Mouse (Mus musculus) ES-Bruce4 (cell line): ENCODE data around the gene Fbxw11. TPM values are rescaled to one million over a fixed set of nuclear protein-coding genes. Genes with fewer than 3 reads are reported as not detected.
"Not testable (repeated sequence)": the region's sequence is repeated elsewhere in the genome, so short reads cannot be mapped to it uniquely, and the experiment has no call there.

Experiments
- H3K27ac ChIP-seq: 2 replicates; pipeline ENCODE4 v1.5.1; 2012; ENCODE audit warnings: low read length, inconsistent platforms; ENCODE audit not compliant: insufficient read depth
- H3K27me3 ChIP-seq: 2 replicates; pipeline ENCODE4 v1.6.1; 2012; ENCODE audit warnings: mild to moderate bottlenecking, low read length, inconsistent platforms; ENCODE audit not compliant: control insufficient read depth, poor library complexity, insufficient read depth, severe bottlenecking
- H3K36me3 ChIP-seq: 2 replicates; pipeline ENCODE4 v1.6.1; 2012; ENCODE audit warnings: inconsistent platforms, mild to moderate bottlenecking, low read length, moderate library complexity; ENCODE audit not compliant: control insufficient read depth, poor library complexity, insufficient read depth, severe bottlenecking
- H3K4me1 ChIP-seq: one replicate; pipeline ENCODE4 v1.8.1; 2011; ENCODE audit warnings: low read length; ENCODE audit not compliant: control insufficient read depth, insufficient read depth
- H3K4me3 ChIP-seq: 2 replicates; pipeline ENCODE4 v1.5.1; 2011; ENCODE audit warnings: low read depth, mild to moderate bottlenecking, low read length
- H3K9ac ChIP-seq: 2 replicates; pipeline ENCODE4 v1.6.1; 2012; ENCODE audit warnings: low read depth, mild to moderate bottlenecking, inconsistent platforms; ENCODE audit not compliant: poor library complexity, severe bottlenecking
- H3K9me3 ChIP-seq: replicated peaks from 2 replicates; pipeline ENCODE4 v1.6.1; 2012; ENCODE audit warnings: mild to moderate bottlenecking, low read length, inconsistent platforms; ENCODE audit not compliant: control insufficient read depth, poor library complexity, insufficient read depth, severe bottlenecking
- CTCF ChIP-seq: IDR thresholded peaks from one replicate; pipeline ENCODE4 v1.8.1; 2011; ENCODE audit warnings: low read depth, low read length
- EP300 ChIP-seq: IDR thresholded peaks from 2 replicates; pipeline ENCODE4 v1.6.1; 2011; ENCODE audit warnings: low read depth, low read length; ENCODE audit not compliant: insufficient read depth
- POLR2A ChIP-seq: IDR thresholded peaks from one replicate; pipeline ENCODE4 v1.8.1; 2011; ENCODE audit warnings: low read length; ENCODE audit not compliant: insufficient read depth
- polyA plus RNA-seq: library from polyadenylated mRNA; stranded (reverse); fragments of >200 nt; gene quantifications from 2 replicates; pipeline ENCODE4 v1.2.4, GENCODE M21; 2011; ENCODE audit warnings: low read depth; ENCODE audit not compliant: missing spikeins, insufficient read depth, insufficient read length

Fbxw11 gene
- polyA plus RNA-seq, 1 experiment = 59.6 TPM

GRCm38 (mm10) chr11:32692834-32693233 lies 50.3 kb downstream of the Fbxw11 start:
- Histone ChIP-seq H3K4me1 (peaks cover 2% of the 10 kb centered on the region), H3K36me3 (no peaks in the 10 kb centered on the region), H3K9ac (no peak overlapping the region), H3K9me3 (no peaks in the 10 kb centered on the region), H3K4me3 (no peak overlapping the region), H3K27ac (no peak overlapping the region), H3K27me3 (no peaks in the 10 kb centered on the region)
- no peak for TF ChIP-seq CTCF

- no peak overlapping the region for H3K4me3 ChIP-seq
- no peaks in the 10 kb centered on the region for H3K27me3 ChIP-seq
- no peaks in the 10 kb centered on the region for H3K36me3 ChIP-seq
- no peaks in the 10 kb centered on the region for H3K9me3 ChIP-seq
- H3K27ac ChIP-seq = no peak overlapping the region
- no peak overlapping the region for H3K9ac ChIP-seq
- TF ChIP-seq EP300 = no peak
- TF ChIP-seq CTCF = no peak
- TF ChIP-seq POLR2A = no peak
- H3K4me1 ChIP-seq = peaks cover 2% of the 10 kb centered on the region
These were observed 51.1 kb downstream of the Fbxw11 start for GRCm38 (mm10) chr11:32693431-32694141.

GRCm38 (mm10) chr11:32694322-32695003 lies 51.9 kb downstream of the Fbxw11 start:
- not testable (repeated sequence) for H3K9ac ChIP-seq, H3K27ac ChIP-seq, H3K9me3 ChIP-seq, H3K4me3 ChIP-seq, H3K27me3 ChIP-seq, H3K4me1 ChIP-seq, H3K36me3 ChIP-seq

- Histone ChIP-seq H3K4me1 (peaks cover 2% of the 10 kb centered on the region), H3K9ac (no peak overlapping the region)
These were observed 54.0 kb downstream of the Fbxw11 start for GRCm38 (mm10) chr11:32696446-32697090.

GRCm38 (mm10) chr11:32697695-32698094 lies 55.2 kb downstream of the Fbxw11 start:
- H3K27me3 ChIP-seq = no peaks in the 10 kb centered on the region
- no peak overlapping the region for H3K4me3 ChIP-seq
- no peak overlapping the region for H3K9ac ChIP-seq
- peaks cover 2% of the 10 kb centered on the region for H3K4me1 ChIP-seq
- no peaks in the 10 kb centered on the region for H3K36me3 ChIP-seq
- no peak for TF ChIP-seq EP300
- TF ChIP-seq CTCF = no peak
- no peak for TF ChIP-seq POLR2A
- H3K27ac ChIP-seq = no peak overlapping the region
- no peaks in the 10 kb centered on the region for H3K9me3 ChIP-seq

More at GRCm38 (mm10) chr11:32696446-32697090, 54.0 kb downstream of the Fbxw11 start:
- Histone ChIP-seq H3K4me3 (no peak overlapping the region), H3K9me3 (no peaks in the 10 kb centered on the region), H3K36me3 (no peaks in the 10 kb centered on the region), H3K27ac (no peak overlapping the region), H3K27me3 (no peaks in the 10 kb centered on the region)
- TF ChIP-seq CTCF = no peak
- no peak for TF ChIP-seq EP300
- TF ChIP-seq POLR2A = no peak

- H3K36me3 ChIP-seq = no peaks in the 10 kb centered on the region
- H3K4me1 ChIP-seq = peaks cover 2% of the 10 kb centered on the region
- H3K27me3 ChIP-seq = no peaks in the 10 kb centered on the region
- no peak overlapping the region for H3K9ac ChIP-seq
- H3K4me3 ChIP-seq = no peak overlapping the region
- TF ChIP-seq CTCF (no peak), EP300 (no peak), POLR2A (no peak)
- no peaks in the 10 kb centered on the region for H3K9me3 ChIP-seq
- no peak overlapping the region for H3K27ac ChIP-seq
These were observed 57.5 kb downstream of the Fbxw11 start for GRCm38 (mm10) chr11:32699913-32700493.
